Mouse (Mus musculus): Measurements from ENCODE around the gene Gstm2.
A peak's percentile ranks its signal among the peaks of the same experiment; 100 is the strongest.

The Gstm2 gene

DNA sequence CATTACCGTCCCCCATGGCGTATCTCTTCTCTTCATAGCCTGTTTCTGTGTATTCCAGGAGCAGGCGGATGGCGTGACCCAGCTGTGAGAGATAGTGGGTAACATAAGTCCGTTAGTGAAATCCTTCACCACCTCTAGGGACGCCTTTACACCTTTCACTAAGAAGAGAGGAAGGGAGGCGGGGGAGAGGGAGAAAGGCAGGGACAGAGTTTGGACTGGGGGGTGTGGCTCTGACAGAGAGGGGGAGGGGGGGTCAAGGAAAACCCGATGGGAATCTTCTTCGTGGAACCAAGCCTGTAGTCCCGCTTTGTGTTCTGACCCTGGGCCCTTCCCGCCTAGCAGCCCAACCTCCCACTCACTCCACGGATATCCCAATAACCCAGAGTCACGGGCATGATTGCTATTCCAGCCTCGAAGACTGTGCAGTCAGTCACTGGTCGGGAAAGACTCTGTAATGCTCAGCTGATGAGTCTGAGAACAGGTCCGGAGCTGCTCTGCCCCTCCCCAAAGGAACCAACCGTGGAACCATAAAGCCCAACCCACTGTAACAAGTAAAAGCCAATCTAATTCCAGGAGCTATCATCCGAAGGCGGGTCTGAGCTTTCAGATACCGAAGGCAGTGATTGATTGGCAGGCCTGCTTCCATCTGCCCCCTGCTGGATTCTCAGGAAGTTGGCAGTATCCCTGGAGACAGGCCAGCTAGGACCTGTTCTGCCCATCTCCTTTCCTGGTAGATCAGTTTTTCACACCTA is 42.8 kb downstream of the Gstm2 start, which contains the start of gene Gstm6:
TSS of gene Gstm6 (minus strand) at position 511 of the 752 bp plus-strand sequence.
- DNase-seq (ENCODE audit: low read depth, low spot score), result no peak

GRCm38 (mm10) chr3:107941261-107941660 is 45.0 kb downstream of the Gstm2 start:
- DNase-seq (ENCODE audit: low read depth, low spot score), result no peak

GRCm38 (mm10) chr3:107940524-107940923 is 45.7 kb downstream of the Gstm2 start:
- no peak for DNase-seq (ENCODE audit: low read depth, low spot score)

DNA sequence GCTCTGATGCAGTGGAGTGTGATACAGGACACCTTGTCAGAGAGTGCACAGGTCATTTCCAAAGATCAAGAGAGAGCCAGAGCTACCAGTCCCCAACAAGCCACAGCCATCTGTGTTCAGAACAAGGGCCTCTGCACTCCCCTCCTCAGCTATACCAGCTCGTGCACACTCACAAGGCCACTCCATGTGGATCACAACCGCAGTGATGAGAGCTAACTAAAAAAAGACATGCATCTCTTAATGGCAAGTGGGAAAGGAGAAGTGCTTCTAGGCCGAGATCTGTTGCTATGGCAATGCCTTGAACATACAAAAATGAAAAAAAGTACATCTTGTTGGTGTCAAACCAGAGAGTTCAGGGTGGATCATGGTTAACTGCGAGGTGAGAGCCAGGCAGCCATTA is 46.4 kb downstream of the Gstm2 start:
- no peak for DNase-seq (ENCODE audit: low read depth, low spot score)

- peak; percentile 99 for DNase-seq (ENCODE audit: low read depth, low spot score)
These were observed 46.9 kb downstream of the Gstm2 start for GRCm38 (mm10) chr3:107939403-107939802.

- no peak for DNase-seq (ENCODE audit: low read depth, low spot score)
These were observed 50.4 kb downstream of the Gstm2 start for GRCm38 (mm10) chr3:107935888-107936287.

GRCm38 (mm10) chr3:107935268-107935667 is 51.0 kb downstream of the Gstm2 start:
- peak; percentile 71 for DNase-seq (ENCODE audit: low read depth, low spot score)

DNA sequence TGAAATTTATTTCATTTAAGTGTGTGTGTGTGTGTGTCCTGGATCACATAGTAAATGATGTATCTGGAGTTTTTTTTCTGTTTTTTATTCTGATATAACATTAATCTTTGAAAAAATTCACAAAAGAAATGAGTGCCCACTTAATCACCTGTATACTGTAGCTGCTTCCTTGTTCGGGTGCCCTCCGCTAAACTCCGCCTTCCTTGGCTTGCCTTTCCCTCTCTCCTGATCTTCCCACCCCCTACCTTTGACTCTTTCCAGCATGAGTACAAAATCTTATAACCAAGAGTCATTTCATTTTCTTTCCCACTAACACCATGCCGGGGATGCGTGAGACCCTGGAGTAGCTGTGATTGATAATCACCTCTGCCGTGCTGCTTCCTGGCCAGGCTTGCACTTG is 54.1 kb downstream of the Gstm2 start:
- DNase-seq (ENCODE audit: low read depth, low spot score), result no peak

All from 3T3-L1 (cell line).